Mouse (Mus musculus) left cerebral cortex, postnatal 4 days (tissue): Measurements from ENCODE around the gene Ccnc. TPM values are rescaled to one million over a fixed set of nuclear protein-coding genes. Genes with fewer than 3 reads are reported as not detected.
A peak's percentile ranks its signal among the peaks of the same experiment; 100 is the strongest.
"Not testable (repeated sequence)": the region's sequence is repeated elsewhere in the genome, so short reads cannot be mapped to it uniquely, and the experiment has no call there.

Experiments used
- DNase-seq: peaks from one replicate; pipeline ENCODE4 v3.0.0-alpha.2; 2022
- intact Hi-C: fragments of 180-260 bp; cut with DNase I; formaldehyde crosslinking; loops from one replicate; pipeline ENCODE4 v1.15.1; 2025
- total RNA-seq, 2 experiments: library from RNA; stranded (reverse); gene quantifications; 2 replicates each; pipeline ENCODE4 v1.2.3; 2021

The Ccnc gene
- total RNA-seq, 2 experiments from 2014 or later: 39.0 to 41.9 TPM

GRCm38 (mm10) chr4:21712147-21712546, 15.4 kb upstream of the Ccnc start:
- DNase-seq: peak; percentile 62
- intact Hi-C loops: no loop called here

- no peak for DNase-seq
- intact Hi-C loops: loop anchor here (10.0 kb wide), 1 partner anchor 288 kb away; no protein-coding TSS in a partner anchor
These were observed 4.7 kb upstream of the Ccnc start for GRCm38 (mm10) chr4:21722752-21723334.

GRCm38 (mm10) chr4:21726912-21727614, 438 bp upstream of the Ccnc start:
- peak; percentile 29 for DNase-seq
- intact Hi-C loops: loop anchor here (10.0 kb wide), 1 partner anchor 292 kb away; no protein-coding TSS in a partner anchor

- DNase-seq: no peak
- intact Hi-C loops: loop anchor here (10.0 kb wide), 1 partner anchor 46 kb away; no protein-coding TSS in a partner anchor
These were observed 11.7 kb downstream of the Ccnc start for GRCm38 (mm10) chr4:21739169-21739568.

GRCm38 (mm10) chr4:21744142-21744541, 16.6 kb downstream of the Ccnc start:
- intact Hi-C loops: loop anchor here (10.0 kb wide), 1 partner anchor 71 kb away; no protein-coding TSS in a partner anchor
- DNase-seq: not testable (repeated sequence)

GRCm38 (mm10) chr4:21745723-21746122, 18.2 kb downstream of the Ccnc start:
- intact Hi-C loops: loop anchor here (10.0 kb wide), 1 partner anchor 69 kb away; no protein-coding TSS in a partner anchor
- DNase-seq: no peak

GRCm38 (mm10) chr4:21755123-21755789, 27.8 kb downstream of the Ccnc start:
- intact Hi-C loops: no loop called here
- no peak for DNase-seq

GRCm38 (mm10) chr4:21758860-21759259, 31.4 kb downstream of the Ccnc start:
- intact Hi-C loops: no loop called here
- DNase-seq: no peak

- peak; percentile 33 for DNase-seq
- intact Hi-C loops: no loop called here
These were observed 34.1 kb downstream of the Ccnc start for GRCm38 (mm10) chr4:21761416-21762160.

- no peak for DNase-seq
- intact Hi-C loops: no loop called here
These were observed 36.3 kb downstream of the Ccnc start for GRCm38 (mm10) chr4:21763827-21764226.

- intact Hi-C loops: no loop called here
- no peak for DNase-seq
These were observed 38.8 kb downstream of the Ccnc start for GRCm38 (mm10) chr4:21766171-21766862.

- intact Hi-C loops: no loop called here
- DNase-seq: peak; percentile 86
These were observed 39.4 kb downstream of the Ccnc start, which contains the start of the genes Usp45 and Tstd3 for GRCm38 (mm10) chr4:21766863-21767304. Gene Usp45, plus strand, starts transcription at chr4:21767156. Gene Tstd3, minus strand, starts transcription at chr4:21767212.

- intact Hi-C loops: no loop called here
These were observed 43.6 kb downstream of the Ccnc start for GRCm38 (mm10) chr4:21771064-21771463.

GRCm38 (mm10) chr4:21772306-21772705, 44.8 kb downstream of the Ccnc start:
- intact Hi-C loops: no loop called here
- DNase-seq: no peak

More at GRCm38 (mm10) chr4:21771064-21771463, 43.6 kb downstream of the Ccnc start:
- DNase-seq: no peak

- intact Hi-C loops: no loop called here
- peak; percentile 98 for DNase-seq
These were observed 48.8 kb downstream of the Ccnc start for GRCm38 (mm10) chr4:21776091-21776945.

- DNase-seq: no peak
- intact Hi-C loops: no loop called here
These were observed 49.4 kb downstream of the Ccnc start for GRCm38 (mm10) chr4:21776946-21777265.

GRCm38 (mm10) chr4:21780816-21781726, 53.6 kb downstream of the Ccnc start:
- no peak for DNase-seq
- intact Hi-C loops: loop anchor here (10.0 kb wide), 1 partner anchor 46 kb away; no protein-coding TSS in a partner anchor

GRCm38 (mm10) chr4:21786268-21786667, 58.8 kb downstream of the Ccnc start:
- intact Hi-C loops: loop anchor here (10.0 kb wide), 1 partner anchor 51 kb away; no protein-coding TSS in a partner anchor
- no peak for DNase-seq
